Mouse (Mus musculus) urinary bladder, postnatal 25 days (tissue): ENCODE results near the gene Tph1.

Experiments used
- DNase-seq: peaks from one replicate; pipeline ENCODE4 v3.0.0; 2022; ENCODE audit warnings: low spot score

The Tph1 gene

DNA sequence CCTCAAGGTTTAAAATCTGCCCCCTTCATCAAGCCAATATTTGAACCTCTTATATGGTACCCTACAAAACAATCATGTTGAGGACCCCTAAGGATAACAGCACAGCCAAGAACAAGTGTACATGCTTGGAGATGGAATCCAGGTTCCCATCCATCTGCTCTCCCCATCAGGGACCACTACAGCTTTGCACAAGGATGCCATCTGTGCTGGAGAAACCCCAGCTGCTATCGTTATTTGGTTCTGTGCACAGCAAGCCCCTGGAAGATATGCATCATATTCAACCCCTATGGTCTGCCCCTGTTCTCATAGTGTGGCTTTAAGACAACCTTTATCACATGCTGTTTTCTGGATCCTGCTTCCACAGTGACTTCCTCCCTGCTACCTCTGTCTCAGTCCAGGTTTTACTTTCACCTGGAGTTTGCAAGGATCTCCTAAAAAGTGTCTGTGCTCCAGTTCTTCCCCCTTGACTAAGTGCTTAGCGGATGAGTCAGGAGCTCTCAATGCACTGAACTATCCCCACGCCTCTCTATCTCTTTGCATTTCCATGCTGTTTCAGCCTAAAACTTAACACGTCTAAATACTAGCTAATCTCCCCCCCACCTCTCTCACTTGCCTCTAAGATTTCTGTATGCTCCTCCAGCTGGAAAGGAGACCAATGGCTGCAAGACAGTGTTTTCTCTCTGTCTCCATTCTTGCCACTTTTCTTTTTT lies 23.8 kb downstream of the Tph1 start:
- DNase-seq, result no peak

DNA sequence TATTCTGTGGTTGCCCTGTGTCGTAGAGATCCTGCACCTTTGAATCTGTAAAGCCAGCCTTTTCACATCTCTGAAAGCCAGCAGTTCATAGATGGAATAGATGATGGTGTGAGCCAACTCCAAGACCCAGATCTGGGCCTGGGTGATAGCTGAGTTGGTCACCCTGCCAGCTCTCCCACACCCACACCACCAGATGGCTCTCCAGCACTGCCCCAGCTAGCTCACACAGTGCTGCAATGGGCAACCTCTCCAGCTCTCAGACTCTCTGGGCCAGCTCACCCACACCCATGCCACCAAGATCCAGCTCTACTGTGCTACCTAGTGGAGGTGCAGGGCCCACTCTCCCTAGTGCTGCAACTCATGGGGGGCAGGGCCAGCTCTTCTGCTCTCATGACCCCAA lies 29.2 kb downstream of the Tph1 start:
- DNase-seq, result no peak

DNA sequence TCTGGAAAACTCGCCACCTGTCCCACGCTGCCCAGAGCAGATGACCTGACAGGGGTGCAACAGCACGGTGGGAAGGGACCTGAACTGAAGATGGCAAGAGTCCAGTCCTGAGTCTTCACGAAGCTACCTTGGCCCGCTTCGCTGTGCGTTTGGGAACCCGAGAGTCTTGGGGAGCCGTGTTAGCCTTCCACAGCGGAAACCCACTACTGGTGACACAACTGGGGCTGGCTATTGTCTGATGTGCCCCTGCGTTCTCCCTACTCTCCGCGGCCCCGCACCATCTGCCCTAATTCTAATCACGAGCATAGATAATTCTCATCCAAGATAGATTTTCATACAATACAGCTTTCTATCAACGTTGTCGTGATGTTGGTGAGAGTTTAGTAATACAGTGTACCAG lies 32.3 kb downstream of the Tph1 start:
- DNase-seq, result no peak

DNA sequence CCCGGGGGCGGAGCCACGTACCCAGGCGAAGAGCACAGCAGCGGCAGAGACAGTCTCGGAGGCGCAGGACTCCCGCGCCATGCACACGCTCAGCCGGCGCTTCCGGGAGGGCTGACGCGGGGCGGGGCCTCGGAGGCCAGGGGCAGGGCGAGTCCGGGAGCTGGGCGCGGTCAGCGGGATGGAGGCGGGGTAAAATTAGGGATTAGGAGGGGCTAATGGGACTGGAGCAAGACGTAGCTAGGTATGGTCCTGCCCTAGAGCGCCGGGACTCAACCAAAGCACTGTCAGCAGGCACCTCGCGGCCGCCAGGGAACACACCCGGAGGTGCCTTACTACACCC lies 32.7 kb downstream of the Tph1 start, which contains the start of gene Sergef:
Gene Sergef (minus strand): TSS at position 116 of the 340 bp plus-strand sequence.
- peak; percentile 87 for DNase-seq

DNA sequence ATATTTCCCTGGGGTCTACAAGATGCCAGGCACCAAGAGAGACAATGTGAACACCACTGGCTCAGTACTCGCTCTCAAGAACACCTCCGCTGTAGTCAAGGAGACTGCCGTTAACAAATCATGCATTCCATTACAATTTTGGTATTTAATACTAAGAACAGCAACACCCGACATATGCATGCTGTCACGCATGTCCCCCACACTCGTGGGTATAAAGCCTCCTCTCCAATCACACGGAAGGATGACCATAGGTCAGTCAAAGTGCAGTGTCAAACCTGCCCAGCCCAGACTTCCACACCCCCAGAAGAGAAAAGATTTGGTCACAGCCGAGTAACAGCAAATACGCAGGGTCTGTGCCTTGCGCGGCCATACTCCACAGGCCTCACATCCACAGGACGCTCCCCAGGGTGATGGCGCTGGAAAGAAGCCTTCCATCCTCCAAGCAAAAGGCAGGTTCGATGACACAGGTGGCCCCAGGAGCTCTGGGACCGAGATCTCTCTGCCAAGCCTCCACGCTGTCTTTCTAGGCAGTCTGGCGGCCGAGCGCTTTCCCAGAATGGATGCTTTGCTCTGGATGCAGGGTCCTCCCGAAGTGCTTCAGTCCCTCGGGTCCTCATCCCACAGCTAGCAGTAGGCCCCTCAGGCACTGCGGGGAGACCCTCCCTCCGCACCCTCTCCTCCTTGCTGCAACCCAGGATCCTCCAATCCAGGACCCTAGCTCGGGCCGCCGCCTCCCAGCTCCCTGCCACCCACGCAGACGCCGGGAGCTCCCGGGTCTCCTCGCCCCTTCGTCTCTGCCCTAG lies 33.2 kb downstream of the Tph1 start:
- peak; percentile 10 for DNase-seq

DNA sequence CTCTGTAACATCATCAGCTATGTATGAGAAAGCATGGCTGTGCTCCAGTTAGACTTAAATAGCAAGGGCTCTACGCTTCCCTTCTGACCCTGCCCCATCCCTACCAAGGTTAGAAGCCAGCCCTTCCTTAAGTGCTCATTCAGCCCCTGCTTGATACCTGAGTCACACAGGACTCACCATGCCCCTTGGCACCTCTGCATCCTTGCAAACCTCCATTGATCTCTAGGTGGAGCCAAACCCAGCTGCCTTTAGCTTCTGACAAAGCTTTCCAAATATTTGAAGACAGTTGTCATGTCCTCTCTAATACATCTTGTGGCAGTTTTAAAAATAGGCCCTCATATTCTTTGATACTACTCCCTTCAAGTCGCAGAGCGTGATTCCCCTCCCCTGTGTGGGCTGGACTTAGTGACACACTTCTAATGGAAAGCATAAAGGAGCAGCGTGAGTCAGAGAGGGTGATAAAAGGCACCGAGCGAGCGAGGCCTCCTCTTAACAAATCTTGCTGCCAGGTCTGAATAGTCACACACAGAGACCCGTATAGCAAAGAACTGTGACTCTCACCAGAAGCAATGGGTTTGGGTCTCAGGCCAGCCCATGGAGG lies 43.9 kb downstream of the Tph1 start:
- no peak for DNase-seq

DNA sequence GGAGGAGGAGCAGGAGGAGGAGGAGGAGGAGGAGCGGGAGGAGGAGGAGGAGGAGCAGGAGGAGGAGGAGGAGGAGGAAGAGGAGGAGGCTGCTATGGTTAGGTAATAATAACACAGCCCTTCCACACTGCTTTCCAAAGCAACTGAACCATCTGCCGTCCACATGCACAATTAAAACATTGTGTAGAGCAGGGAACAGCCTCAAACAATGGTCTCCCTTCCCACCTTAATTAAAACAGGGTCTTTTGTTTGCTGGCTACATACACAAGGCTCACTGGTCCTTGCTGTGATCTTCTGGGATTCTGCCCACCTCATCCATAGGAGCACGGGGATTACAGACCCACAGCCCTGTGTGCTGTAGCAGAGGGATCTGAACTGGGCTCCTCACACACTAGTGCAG lies 48.4 kb downstream of the Tph1 start:
- no peak for DNase-seq

DNA sequence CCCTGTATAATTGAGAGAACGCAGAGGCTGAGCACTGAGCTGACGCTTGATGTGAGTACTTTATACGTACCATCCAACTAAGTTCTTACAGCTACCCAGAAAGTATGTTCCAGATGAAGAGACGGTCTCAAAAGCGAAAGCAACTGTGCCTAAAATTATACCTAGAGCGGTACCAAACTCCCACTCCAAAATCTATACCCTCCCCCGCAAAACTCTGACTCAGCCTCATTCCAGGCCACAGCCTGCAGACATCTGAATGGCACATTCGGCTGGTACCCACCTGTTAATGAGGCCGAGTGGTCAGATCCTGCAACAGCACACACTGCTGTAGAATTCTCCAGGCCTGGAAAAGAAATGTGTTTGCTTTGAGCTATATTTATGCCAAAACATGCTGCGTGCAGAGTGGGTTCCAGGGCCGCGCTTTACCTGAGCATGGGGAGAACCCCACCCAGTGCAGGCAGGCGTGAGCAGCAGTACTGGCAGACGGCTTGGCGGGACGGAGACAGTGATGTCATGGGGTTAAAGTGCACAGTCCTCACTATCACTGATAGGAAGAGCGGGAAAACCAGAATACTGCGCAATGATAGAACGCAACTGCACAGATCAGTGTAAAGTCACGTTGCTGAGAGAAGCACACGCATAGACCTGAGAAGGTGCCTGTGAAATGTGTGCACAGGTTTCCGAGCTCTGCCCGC lies 53.8 kb downstream of the Tph1 start:
- DNase-seq, result no peak

DNA sequence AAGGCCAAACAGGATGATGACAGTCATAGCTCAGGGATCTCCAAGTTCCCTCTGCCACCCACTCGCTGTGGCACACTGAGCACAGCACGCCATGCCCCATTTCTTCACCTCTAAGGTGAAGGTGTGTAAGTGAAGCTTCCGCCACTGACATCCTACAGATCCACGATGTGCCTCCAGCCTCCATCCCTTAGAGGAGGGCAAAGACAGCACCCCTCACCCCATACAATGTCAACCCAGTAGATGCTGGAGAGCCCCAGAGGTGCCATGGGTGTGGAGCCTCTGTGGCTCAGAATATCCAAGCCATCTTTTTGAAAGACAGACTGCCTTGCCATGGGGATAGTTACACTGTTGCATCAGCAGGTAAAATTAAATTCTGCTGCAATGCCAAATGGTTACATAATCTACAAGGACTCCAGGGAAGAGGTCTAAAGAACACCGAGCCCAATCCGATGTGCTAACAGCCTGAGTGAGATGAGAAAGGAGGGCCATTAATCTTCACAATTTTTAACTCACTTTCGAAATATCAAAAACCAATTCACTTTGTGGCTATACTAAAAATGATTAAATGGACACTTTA lies 55.8 kb downstream of the Tph1 start:
- DNase-seq, result no peak

DNA sequence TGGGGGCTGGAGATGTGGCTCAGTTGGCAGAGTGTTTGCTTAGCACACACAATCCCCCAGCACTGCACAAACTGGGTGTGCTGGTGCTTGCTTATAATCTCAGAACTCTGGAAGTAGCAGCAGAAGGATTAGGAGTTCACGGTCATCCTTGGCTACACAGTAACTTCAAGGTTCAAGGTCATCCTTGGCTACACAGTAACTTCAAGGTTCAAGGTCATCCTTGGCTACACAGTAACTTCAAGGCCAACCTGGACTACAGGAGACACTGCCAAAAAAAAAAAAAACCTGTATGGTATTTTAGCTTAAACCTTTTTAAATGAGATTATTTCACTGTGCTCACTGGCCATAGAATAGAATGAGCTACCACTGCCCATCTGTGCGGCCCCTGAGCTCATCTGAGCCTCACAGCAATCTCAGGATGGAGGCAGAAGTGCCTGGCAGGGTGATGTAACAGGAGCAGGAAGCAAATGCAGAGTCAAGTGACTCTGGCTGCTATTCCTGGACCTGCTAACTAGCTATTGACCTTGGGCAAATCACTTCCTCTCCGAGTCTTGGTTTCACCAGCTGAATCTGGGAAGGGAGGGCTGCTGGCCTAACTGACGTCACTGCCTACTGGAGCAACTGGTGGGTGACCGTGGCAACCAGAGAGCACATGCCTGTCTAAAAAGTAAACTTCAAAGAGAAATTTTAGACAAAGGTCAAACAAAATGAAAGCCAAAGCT lies 56.9 kb downstream of the Tph1 start:
- DNase-seq, result no peak

DNA sequence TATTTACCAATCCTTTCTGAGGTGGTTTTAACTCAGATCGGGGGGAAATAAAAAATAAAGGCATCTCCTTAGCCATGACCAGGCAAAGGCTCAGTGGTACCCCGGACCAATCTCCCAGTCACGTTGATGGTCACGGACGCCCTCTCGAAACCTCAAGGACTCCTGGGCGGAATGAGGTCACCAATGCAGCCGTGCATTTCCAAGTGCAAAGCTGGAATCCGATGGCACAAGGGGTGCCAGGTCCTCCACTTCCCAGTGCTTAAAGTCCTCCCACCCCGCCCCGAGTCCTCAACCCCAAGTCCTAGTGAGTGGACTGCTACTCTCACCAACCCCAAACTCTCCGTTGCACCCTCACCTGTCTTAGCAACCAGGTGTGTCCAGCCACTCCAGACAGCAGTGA lies 58.1 kb downstream of the Tph1 start:
- DNase-seq, result no peak

DNA sequence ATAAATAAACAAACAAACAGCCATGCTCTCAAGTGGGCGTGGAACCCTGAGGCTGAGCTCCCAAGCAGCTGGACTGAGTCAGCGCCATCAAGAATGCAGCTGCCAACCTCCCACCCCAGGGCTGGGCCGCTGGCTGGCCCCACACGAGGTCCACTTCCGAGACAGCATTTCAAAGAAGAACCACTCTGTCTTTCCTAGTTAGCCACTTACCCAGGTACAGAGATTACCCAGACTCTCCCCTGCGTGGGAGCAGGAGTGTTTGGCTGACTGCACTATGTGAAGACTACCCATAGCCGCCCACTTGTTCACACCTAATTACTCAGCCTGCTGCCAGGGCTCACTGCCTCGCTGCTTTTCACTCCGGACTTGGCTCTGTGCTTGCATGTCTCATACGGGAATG lies 59.2 kb downstream of the Tph1 start:
- no peak for DNase-seq

DNA sequence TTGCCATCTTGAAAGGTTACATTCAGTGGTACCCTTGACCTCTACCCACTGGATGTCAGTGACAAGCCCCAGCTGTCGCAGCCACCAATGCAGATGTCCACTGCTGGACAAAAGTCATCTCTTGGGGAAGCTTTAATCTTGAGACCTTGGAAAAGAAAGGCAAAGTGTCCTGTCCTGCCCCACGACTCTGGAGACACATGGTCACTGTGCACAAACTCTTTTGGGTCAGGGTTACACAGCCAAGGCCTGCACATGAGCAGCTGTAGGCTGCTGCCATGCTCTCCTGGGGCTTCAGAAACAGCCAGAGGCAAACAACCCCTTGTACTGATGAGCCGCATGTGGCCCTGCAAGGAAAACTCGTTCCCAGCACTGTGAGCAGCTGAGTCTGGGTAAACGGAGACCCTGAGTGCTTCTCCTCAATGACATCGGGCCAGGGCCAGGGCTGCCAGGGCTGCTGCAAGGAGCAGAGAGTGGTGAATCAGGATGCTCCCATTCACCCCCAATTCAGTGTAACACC lies 59.9 kb downstream of the Tph1 start:
- DNase-seq, result no peak

DNA sequence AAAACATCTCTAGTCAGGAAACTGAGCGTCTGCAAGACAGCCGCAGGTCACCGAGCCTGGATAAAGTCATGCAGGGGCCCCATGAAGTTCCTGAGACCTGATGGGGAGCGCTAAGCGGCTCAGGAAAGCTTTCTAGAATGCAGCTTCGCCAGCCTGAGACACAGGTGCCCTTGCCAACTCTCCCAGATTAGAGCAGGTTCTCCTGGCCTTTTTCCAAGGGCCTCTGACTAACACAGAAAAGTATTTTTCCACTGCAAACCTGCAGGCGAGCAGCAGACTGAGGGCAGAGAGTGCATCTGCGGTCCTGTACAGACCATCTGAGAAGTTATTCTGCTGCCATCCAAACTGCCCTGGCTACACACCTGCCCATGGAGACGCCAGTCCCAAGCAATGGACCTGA lies 60.4 kb downstream of the Tph1 start:
- peak; percentile 17 for DNase-seq

DNA sequence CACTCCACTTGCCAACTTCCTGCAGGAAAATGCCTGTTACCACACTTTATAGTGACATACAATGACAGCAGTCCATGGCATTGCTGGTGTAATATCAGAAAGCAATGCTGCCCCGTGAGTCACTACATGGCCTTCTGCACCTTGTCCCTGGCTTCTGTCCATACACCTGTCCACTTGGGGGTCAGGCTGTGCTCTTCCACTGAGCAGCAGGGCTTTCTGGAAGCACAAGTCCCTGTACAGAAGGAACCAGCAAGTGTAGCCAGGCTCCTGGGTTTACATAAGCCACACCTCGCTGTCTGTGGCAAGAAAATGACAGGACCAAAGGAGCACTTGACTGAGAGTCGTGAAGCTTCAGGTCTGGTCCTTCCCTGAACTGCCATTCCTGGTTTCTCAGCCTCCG lies 63.0 kb downstream of the Tph1 start:
- DNase-seq, result no peak

DNA sequence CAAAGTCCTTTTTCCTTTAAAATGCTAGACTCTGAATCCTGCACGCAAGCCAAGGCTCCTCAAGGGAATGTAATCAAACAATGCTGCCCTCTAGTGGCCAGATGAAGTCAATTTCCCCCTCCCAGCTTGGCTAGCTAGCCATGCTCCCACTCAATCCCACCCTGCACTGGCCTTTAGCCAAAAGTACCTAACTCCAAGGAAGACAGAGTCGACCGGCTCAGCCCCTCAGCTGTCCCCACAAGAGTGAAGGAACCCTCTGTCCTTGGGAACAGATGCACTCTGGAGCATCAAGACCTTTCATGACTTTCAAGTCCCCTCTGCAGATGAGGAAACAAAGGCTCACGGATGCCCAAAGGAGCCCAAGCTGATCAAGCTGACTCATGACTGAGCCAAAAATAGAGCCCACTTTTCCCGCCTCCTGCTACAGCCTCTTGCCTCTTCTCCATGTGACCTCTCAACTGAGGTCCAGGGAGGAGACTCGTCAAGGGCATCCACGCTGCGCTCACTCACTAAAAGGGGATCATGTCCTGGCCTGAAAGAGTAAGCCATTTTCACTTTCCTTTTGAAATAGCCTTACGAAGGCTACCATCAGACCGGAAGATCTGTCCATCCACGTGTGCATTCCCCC lies 64.8 kb downstream of the Tph1 start:
- DNase-seq, result peak; percentile 43

DNA sequence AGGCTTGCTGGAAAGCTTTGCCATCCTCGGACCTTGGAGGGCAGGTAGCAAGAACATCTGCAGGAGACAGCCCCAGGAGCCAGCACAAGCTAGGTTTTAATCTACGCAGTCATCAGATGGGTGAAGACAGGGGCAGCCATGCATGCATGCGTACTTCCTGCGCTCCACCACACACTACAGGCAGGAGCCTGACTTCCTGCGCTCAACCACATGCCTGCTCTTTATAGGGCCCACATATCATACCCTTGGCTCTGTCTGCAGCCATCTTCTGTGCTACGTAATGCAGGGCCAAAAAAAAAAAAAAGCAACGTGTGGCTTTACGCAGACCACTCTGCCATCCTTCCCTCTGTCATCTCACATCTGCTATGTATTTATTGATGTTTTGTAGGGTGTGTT lies 65.3 kb downstream of the Tph1 start:
- DNase-seq, result no peak

DNA sequence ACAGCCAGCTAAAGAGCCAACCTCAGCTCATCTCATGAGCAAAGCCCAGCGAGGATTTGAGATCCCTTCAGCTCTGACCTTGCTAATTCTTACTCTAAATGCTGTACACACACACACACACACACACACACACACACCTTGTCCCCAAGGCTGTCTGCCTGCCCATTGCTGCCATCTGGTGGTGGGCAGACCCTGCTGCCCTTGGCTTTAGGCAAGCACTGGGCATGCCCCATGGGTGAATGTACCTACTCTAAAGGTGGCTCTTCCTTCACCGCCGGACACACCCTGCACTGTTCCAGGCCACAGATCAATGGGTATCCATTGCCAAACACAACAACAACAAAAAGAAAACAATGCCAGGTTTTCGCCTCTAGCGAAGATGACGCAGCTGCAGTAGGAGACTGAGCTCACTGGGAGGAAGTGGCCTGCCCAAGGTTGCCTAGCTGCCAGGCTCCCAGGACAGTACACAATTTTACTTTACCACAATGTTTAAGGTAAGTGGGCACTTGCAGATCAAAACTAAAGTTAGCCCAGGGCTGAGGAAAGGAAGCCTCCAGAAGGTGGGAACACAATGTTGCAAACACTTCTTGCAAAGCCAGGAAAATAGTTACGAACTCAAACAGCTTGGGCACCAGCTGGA lies 65.8 kb downstream of the Tph1 start:
- DNase-seq, result peak; percentile 63

DNA sequence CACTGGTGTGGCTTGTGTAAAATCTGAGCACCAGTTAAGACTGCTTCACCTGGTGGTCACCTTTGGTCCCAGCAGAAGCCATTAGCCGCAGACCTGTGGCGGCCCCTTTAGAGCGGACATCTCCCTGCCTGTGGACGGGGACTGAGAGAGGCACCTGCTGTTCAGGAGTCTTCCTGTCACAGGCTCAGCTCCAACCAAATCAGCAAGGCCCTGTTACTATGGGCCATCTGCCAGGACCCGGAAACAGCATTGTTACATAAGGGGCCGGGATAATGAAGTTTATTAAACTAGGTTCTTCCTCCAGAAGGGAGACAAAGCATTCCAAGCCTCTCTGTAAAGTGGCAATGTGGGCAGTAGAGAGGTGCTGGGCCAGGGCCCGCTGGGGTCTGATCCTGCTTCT lies 69.3 kb downstream of the Tph1 start:
- no peak for DNase-seq

DNA sequence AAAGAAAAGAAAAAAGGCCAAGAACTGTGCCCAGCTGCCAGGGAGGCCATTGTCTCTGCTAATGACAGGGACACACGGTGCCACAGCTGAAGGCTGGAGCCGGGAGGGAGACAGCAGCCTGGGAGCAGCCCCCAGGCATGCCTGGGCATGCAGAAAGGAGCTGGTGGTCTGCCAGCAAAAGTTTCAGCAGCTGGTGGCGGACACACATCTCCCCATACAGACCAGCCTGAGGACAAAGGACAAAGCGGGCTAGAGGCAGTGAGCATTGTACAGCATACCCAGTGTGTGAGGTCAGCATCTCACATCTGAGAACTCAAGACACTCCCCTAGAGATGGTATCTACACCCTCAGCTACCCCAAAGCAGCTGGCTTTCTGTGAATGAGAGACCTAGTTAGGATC lies 70.3 kb downstream of the Tph1 start:
- no peak for DNase-seq

DNA sequence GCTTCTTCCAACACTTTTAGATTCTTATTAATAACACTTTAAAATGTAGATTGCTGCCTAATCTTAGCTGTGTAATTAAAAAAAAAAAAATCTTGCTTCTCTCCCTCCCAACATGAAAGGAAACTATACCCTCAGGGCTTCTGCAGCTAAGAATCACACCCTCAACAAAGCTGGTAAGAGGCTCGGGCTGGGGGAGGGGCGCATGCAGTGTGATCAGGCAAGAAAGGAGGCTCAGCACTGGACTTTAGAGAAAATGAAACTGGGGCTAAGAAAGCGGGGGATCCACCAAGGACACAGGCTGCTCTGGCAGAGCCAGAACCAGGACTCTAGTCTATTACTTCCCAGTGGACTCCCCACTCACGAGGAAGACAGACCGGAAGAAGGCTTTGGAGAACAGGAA lies 71.2 kb downstream of the Tph1 start:
- no peak for DNase-seq
